Mouse (Mus musculus): ENCODE results near the gene Rassf5.
"Not testable (repeated sequence)": the region's sequence is repeated elsewhere in the genome, so short reads cannot be mapped to it uniquely, and the experiment has no call there.

The Rassf5 gene

DNA sequence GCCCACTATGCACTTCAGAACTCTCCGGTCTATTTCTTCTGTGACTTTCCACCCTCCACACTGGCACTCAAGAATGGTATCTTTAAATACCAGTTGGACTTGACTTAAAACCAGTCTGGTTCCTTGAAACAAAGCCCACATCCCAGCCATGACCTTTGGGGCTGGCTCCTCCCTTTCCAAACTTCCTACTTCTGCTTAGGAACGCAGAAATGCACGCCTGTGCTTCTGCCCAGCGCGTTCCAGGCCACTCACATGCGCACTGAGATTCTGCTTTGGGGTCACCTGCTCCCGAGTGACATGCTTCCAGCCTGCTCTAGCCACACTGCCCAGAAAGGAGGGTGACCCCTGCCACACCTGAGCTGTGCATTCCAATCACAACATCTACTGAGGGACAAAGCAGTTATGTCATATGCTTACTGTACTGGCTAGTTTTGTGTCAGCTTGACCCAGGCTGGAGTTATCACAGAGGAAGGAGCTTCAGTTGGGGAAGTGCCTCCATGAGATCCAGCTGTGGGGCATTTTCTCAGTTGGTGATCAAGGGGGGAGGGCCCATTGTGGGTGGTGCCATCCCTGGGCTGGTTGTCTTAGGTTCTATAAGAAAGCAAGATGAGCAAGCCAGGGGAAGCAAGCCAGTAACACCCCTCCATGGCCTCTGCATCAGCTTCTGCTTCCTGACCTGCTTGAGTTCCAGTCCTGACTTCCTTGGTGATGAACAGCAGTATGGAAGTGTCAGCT, 7.6 kb upstream of the Rassf5 start:
- DNase-seq: not testable (repeated sequence)

DNA sequence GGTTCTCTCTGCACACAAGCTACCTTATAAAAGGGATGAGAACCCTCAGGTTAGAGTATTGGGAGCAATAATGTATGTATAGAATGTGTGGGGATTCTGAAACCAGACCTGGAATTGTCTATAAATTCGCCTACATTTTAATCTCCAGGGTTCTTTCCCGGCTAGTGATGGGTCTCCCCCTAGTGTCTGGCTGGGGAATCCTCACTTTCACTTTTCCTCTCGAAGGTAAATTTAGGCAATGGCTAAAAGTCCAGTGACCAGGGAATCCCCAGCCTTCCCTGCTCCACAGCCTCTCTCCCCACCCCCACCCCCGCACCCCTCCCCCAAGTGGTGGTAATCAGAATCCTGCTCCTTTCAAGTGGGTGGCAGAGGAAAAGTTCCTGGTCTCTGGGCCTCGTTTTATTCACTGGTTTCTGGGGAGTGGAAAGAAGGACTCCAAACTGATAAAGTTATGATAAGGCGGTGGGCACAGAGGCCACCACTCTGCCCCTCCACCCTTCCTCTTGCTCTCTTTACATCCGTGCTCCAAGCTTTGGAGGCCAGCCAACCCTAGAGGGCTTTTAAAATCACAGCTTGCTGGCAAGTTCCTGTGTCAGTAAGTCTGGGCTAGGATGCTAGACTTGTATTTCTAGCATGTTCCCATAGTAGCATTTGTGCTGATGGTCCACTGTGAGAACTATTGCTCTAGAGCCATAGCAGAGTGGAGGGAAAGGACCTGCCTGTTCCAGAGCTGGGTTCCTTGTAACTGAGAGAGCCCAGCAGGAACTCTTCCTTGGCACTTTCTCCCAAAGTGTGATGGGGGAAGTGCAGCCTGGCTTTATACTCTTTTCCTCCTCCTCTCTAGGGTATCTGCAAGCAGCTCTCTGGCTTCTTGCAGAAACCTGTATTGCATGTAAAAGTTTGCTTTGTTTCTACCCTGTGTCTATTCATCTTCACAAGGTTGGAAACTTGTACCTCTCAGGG, 1.7 kb upstream of the Rassf5 start:
- peak; percentile 42 for DNase-seq

DNA sequence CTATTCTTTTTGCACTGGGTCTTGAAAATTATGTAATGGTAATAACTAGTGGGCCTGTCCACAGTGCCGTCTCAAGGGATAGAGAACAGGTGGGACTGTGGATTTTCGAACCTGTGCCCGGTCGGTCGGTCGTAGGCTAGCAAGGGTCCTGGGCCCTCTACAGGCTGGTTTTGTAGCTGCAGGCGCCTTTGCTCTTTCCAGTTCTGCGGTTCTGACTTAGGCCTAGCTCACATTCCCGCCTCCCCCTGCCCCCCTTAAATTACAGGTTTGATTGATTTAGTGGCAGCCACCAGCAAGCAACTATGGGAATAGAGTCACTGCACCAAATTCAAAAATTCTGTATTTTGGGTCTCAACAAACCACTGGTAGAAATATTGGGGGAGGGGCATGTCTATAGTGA, 868 bp upstream of the Rassf5 start:
- DNase-seq: peak; percentile 36

DNA sequence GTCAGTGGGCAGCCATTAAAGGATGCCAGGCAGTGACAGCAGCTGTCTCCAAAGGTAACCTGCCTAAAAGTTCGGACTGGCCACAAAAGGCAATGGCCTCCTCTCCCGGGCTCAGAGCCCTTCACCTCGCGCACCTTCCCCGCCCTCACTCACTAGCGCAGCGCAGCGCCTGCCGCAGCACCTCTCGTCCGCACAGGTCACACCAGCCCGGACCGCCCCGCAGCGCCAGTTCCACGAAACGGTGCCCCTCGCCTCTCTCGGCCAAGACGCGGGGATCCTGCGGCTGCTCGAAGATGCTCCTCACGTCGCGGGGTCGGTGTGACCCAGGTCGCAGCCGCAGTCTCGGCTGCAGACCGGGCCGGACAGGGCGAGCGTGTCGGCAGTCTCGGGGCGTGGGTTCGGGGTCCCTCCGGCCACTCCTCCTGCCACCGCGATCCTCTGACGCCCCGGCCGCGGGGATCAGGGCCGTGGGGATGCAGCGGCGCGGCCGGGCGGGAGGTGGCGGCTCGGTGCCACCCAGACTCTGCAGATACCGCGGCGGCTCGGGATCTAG, 446 bp downstream of the Rassf5 start:
- DNase-seq: no peak

DNA sequence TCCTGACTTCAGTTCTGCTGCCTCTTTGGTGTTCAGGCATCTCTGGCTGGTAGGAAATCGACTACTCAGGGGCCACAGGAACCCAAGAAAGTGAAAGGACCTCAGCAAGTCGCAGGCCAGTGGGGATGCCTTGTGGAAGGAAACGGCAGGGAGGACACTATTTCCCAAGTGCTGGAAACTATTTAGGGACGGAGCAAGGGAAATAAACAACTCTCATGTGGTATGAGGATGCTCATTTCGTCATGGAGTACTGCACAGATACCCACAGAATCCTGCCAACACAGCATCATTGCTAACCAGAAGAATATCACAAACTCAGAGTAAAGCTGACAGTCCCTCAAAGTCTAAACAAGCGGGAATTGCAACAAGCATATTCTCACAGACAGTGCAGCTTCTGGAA, 2.1 kb downstream of the Rassf5 start:
- no peak for DNase-seq

DNA sequence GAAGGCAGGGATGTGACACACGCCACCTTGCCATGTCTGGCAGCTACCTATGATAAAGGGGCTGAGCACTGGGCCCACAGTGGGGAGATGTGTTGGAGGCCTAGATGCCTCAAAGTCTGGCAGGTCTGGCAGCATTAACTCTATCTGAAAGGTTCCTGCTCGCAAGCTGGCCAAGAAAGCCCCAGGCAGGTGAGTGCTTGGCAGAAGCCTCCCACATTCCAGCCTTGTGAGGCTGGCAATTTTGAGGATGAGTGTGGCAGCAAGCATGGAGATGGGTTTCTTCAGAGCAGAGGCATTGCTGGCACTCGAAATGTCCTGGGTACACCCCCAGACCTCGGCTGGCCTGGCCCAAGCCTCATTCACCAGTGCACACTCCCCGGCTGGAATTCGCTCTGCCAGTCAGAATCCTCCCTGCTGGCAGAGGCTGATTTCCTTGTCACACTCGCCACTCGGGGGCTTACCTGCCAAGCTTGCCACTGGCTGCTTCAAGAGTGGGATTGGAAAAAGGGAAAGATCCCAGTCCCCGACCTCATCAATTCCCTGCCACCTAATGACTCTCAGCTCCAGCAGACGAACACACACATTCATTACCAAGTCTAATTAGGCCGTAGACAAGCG, 5.4 kb downstream of the Rassf5 start:
- DNase-seq: no peak

DNA sequence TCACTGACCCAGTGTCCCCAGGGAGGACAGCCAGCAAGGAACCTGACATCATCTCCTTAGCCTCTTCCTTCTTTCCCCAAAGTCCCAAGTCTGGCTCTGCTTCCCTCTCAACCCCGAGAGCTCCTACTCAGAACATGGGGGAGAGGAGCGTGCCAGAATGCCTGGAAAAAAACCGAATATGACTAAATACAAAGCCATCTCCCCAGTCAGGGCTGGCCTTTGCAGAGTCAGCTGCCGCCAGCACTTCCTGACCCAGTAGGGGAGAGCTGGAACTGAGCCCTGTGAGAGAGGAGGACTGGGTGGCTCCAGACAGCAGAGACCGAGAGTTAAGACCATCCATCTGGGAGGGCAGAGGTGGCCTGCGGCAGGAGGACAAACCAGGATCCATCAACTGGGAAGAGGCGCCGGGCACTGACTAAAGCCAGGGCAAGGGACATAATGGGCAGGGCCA, 6.1 kb downstream of the Rassf5 start:
- no peak for DNase-seq

DNA sequence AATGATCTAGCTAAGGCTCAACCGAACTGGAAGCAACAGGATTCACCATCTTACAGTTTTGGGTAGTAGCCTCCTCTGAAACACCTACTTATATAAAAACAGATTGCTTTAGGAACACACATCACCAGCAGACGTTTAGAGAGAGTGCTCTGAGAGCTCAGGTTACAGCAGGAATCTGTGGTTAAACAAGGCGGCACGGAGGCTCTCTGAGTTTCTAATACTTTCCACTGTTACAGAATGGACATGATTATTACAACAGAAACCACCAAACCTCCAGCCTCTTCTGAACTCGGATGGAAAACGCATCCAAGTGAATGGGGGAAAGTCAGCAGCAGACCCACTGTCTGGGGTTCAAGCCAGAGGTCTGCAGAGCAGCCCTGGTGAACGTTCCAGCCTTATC, 9.0 kb downstream of the Rassf5 start:
- DNase-seq: no peak

DNA sequence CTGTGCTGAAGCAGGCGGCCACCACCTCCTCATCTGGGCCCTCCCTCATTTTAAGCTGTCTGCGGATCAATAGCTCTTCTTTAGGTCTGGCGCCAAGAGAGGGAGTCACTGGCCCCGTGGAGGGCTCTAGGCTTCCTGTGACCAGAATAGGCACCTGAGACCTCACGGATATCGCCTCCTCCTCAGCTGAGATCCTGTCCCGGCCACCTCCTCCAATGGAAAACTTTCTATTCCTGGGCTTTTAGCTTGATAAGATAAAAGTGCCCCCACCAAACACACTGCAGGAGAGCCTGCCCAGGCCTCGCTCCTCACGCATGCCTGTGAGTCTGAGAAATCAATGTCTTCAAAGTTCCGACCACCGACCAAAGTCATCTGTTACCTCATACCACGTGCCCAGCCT, 11.5 kb downstream of the Rassf5 start:
- DNase-seq: no peak

DNA sequence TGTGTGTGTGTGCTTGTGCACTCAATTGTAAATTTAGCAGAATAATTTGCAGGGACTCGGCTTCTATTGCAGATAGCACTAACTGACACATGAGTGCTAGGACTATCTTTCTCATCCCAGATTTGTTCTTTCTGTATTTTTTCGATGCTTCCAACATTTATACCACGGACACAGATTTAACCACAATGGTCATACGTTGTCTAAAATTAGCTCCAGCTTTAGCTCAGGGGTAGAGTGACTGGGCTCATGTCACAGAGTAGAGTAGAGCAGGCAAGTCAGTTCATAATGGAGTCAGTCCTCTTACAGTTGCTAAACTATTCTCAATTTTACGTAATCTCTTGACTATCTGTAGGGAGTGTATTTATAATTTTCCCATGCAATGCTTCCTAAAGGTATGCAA, 16.4 kb downstream of the Rassf5 start:
- no peak for DNase-seq

DNA sequence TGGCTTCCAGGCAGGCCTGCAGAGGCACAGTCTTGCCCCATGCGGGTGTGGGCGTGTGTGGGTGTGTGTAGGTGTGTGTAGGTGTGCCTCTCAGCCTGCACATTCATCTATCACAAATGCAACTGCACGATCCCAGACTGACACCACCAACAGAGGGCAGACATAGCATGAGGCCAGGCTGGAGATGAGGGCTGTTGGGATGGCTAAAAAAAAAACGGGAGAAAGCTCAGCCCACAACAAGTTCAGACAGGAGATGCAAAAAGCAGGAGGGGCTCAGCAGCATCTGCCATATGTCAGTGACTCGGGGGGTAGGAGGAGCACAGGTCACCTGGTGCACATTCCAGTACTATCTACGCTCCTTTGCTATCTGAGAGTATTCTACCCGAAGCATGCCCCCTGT, 16.8 kb downstream of the Rassf5 start:
- no peak for DNase-seq

DNA sequence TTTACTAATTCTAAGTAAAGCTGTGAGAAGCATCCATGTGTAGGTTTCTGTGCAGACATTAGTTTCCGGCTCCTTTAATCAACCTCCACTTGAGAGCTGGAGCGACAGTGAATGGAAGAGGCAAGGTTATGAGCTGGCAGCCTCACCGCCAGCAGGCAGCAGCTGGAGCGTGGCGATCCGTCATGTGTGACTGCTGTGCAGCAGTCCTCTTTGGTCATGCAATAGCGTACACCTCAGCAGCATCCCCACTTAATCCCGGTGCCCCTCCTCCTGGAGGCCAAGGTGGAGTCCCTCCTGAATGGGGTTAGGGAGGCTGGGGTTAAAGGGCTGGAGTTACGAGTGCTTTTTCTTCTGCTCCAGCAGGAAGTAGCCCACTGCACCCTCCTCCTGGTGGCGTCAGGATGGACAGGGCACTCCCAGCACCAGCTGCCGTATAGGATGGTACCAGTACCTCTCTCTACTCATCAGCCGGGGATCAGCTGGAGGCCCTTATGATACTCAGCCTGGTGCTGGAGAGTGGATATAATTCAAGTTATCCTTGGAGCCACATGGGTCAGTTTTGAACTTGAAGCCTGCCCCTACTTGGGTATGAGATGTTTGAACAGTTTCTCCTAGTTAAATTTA, 20.1 kb downstream of the Rassf5 start:
- no peak for DNase-seq

DNA sequence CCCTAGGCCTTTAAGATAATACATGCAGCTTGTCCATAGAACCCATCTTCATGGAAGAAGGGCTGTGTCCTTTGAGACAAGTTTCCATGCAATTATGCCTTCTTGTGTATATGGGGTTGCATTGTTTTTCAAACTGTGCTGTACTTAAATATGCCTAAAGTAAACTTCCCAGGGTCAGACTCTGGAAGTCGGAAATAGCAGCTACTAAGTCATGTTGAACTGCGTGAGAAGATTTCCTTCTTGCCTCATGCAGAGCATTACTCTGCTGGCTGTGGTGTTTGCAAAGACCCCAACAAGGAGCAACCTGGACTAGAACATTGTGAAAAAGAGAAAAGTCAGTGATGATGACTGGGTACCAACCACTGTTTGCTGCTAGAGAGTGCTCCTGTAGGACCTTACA, 21.7 kb downstream of the Rassf5 start:
- DNase-seq: no peak

DNA sequence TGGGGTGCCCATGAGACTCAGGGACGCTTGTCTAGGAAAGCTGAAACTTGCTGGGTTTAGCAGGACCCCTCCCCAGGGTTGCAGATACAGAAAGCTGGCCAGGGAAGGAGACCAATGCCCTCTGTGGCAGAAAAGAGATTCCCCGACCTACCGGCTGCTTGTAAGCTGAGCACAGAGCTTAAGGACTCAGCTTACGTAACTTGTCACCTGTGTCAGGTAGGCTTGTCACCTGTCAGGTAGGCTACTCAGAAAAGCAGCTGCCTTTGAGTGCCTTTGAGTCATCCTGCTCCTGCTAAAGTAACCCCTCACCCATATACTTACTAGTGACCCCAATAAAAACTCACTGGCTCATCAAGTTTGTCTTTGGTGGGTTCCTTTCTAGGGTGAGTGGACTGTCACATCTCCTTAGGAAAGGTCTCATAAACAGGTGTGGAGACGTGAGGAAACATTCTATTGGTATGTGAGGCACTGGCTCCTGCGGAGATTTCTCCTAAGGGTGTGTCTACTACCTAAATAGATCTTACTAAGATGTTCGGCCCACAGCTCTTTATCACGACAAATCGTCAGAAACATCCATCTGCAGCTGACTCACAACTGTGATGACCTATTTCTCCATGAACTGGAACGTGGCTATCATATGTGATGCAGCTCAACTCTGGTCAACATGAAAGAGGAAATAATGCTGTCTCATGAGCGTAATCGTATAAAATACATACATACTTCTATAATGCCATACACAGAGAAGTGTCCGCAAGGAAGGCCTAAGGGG, 23.1 kb downstream of the Rassf5 start:
- no peak for DNase-seq

DNA sequence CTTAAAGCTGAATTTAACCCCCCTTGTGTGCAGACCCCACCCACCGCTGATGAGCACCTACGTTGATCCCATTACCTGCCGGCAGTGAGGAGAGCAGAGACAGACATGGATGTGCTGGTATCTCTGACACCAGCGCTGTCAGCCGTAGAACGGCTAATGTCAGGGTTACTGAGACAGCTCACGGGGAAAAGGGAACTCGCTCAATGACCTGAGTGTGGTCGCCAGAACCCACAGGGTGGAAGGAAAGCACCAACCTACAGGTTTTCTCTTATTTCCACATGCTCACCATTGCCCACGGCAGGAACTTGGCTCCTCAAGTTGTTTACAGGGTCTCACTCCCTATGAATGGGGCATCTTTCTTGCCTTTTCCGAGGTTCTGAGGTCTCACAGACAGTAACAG, 26.1 kb downstream of the Rassf5 start:
- DNase-seq: no peak

DNA sequence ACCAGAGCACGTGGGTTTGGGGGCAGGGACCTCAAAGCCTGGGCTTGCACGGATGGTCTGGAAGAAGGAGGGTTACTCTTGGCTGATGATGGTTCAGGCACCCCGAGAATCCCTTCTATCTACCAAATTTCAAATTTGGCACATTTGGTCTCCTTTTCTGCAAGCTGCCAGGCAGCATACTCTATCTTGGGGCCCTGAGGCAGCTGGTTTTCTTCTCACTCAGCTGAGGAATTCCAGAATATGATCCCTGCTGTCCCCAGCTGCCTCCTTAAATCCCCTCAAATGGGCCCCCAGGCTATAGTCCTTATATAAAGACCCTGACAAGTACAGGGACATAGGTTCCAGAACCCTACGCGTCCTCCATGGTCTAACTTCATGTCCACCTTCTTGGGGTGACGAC, 31.7 kb downstream of the Rassf5 start:
- no peak for DNase-seq

DNA sequence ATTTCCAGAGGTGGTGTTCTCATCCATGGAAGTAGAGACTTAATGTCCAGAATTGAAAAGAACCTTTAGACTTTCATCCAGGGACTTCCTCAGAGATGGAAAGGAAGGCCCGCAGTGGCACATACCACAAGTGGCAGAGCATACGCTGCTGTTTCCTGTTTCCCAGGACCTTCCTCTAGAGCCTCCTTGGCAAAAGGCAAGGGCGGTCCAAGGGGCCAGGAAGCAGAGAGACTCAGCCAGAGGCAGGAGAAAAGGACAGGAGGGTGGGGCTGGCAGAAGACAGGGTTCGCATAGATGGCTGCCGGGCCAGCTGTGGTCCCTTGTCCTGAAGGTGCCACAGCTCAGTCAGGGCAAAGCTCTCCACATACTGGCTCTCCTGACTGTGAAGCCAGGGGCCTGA, 32.1 kb downstream of the Rassf5 start:
- DNase-seq: no peak

DNA sequence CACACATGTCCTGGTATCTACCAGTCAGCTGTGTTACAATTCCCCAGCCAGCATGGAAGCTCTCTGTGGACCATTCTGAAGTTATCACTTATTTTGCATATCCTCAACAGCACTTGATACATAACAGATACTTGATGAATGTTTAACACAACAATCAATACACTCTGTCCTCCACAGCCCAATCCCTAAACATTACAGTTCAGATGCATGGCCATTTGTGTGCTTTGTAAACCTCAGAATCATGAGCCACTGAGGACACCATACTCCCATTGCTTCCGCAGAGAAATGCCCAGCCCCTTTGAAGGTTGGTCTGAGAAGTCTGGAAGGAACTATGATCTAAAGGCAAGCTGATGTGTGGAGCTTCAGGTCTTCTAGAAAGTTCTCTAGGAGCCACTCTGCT, 33.4 kb downstream of the Rassf5 start:
- no peak for DNase-seq

DNA sequence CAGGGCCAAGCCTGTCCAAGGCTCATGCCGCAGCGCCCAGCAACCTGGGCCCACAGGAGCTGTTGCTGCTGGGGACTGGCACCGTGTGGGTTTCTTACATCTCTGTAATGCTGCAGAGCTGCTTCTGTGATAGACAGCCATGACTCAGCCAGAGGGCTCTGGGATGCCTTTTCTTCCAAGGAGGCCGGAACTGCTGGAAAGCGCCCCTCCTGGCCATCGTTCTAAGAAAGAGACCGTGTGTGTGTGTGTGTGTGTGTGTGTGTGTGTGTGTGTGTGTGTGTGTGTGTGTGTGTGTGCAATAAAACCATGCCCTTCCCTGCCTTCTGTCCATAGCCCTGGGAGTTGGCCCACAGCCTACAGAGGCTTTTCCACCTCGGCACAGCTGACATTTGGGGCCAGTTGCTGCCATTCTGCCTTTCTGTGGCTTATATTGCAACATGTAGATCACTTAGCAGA, 35.1 kb downstream of the Rassf5 start:
- no peak for DNase-seq

DNA sequence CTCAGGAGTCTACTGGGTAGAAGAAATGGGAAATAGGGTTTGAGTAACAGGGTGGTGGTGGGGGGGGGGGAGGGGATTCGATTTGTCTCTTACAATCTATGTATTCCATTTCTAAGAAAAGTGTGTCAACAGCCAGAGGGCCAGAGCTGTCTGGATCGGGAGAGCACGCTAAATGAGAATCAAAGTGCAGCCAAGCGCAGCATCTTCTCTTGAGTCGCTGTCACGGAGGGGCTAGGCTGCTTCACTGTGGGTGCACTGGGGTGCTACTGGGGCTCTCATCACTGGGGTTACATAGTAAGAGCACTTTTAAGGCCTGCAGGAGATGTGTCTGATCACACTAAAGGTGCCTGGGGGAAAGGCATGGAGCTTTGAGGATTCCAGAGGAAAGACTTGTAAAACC, 36.3 kb downstream of the Rassf5 start:
- no peak for DNase-seq

DNA sequence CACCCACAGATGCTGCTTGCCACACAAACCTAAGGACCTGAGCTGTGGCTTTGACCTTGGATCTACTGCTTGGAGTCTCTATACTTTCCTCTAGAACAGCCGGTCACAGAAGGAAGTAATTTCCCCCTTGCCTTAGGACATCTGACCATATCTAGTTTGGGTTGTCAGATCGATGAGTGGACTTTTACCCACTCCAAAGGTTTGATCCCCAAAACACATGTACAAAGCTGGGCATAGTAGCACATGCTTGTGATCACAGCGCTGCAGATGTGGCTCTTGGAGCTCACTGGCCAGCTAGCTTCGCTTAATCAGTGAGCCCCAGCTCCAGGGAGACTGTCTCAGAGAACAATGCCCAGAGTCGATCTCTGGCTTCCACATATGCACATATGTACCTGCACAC, 37.0 kb downstream of the Rassf5 start:
- DNase-seq: no peak

DNA sequence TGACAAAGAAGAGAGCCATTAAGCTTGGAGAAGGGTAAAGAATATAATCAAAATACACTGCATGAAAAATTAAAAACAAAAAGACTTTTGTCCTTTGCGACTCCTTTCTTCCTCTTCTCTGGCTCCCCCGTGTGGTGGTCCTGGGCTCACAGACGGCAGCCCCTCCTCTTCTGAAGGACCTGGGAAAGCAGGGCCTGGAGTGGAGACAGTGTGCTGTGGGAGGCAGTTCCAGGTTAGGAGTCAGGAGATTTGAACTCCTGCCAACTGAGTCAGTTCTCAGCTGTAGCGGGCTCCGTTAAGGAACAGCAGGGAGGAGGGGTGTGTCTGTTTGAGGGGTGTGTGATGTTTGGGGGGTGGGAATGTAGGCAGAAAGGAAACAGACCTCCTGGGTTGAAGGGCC, 37.5 kb downstream of the Rassf5 start:
- peak; percentile 40 for DNase-seq

Data from layer of hippocampus, adult 9-11 months (tissue).